Mouse (Mus musculus): ENCODE results near the gene Prkacb.
A peak's percentile ranks its signal among the peaks of the same experiment; 100 is the strongest.
"Not testable (repeated sequence)": the region's sequence is repeated elsewhere in the genome, so short reads cannot be mapped to it uniquely, and the experiment has no call there.

Gene Prkacb

GRCm38 (mm10) chr3:146778913-146779312, 33.9 kb downstream of the Prkacb start:
- peak; percentile 5 to 18 for DNase-seq (ENCODE audit: low read depth in 2 of 2, low spot score in 2 of 2)

- DNase-seq (ENCODE audit: low read depth in 2 of 2, low spot score in 2 of 2) = no peak
Observed at GRCm38 (mm10) chr3:146778451-146778850, 34.3 kb downstream of the Prkacb start.

GRCm38 (mm10) chr3:146776711-146777110, 36.1 kb downstream of the Prkacb start:
- DNase-seq (ENCODE audit: low read depth in 2 of 2, low spot score in 2 of 2) = no peak

GRCm38 (mm10) chr3:146770853-146771252, 41.9 kb downstream of the Prkacb start:
- no peak for DNase-seq (ENCODE audit: low read depth in 2 of 2, low spot score in 2 of 2)

GRCm38 (mm10) chr3:146769940-146770659, 42.7 kb downstream of the Prkacb start:
- DNase-seq (ENCODE audit: low read depth in 2 of 2, low spot score in 2 of 2) = no peak

GRCm38 (mm10) chr3:146769569-146769939, 43.2 kb downstream of the Prkacb start:
- no peak for DNase-seq (ENCODE audit: low read depth in 2 of 2, low spot score in 2 of 2)

- DNase-seq (ENCODE audit: low read depth in 2 of 2, low spot score in 2 of 2) = no peak
Observed at GRCm38 (mm10) chr3:146768921-146769320, 43.9 kb downstream of the Prkacb start.

GRCm38 (mm10) chr3:146768360-146768759, 44.4 kb downstream of the Prkacb start:
- no peak for DNase-seq (ENCODE audit: low read depth in 2 of 2, low spot score in 2 of 2)

GRCm38 (mm10) chr3:146766701-146767181, 46.0 kb downstream of the Prkacb start:
- no peak for DNase-seq (ENCODE audit: low read depth in 2 of 2, low spot score in 2 of 2)

- DNase-seq (ENCODE audit: low read depth in 2 of 2, low spot score in 2 of 2) = no peak
Observed at GRCm38 (mm10) chr3:146766071-146766605, 46.7 kb downstream of the Prkacb start.

- DNase-seq (ENCODE audit: low read depth in 2 of 2, low spot score in 2 of 2) = peak in 1 of 2 experiments; percentile 18
Observed at GRCm38 (mm10) chr3:146764871-146765529, 47.8 kb downstream of the Prkacb start.

GRCm38 (mm10) chr3:146763054-146763453, 49.7 kb downstream of the Prkacb start:
- DNase-seq (ENCODE audit: low read depth in 2 of 2, low spot score in 2 of 2) = not testable (repeated sequence)

- DNase-seq (ENCODE audit: low read depth in 2 of 2, low spot score in 2 of 2) = no peak
Observed at GRCm38 (mm10) chr3:146761276-146761675, 51.5 kb downstream of the Prkacb start.

- no peak for DNase-seq (ENCODE audit: low read depth in 2 of 2, low spot score in 2 of 2)
Observed at GRCm38 (mm10) chr3:146757970-146758960, 54.5 kb downstream of the Prkacb start.

- no peak for DNase-seq (ENCODE audit: low read depth in 2 of 2, low spot score in 2 of 2)
Observed at GRCm38 (mm10) chr3:146754270-146754669, 58.5 kb downstream of the Prkacb start.

GRCm38 (mm10) chr3:146741564-146742202, 71.1 kb downstream of the Prkacb start:
- no peak for DNase-seq (ENCODE audit: low read depth in 2 of 2, low spot score in 2 of 2)

- DNase-seq (ENCODE audit: low read depth in 2 of 2, low spot score in 2 of 2) = no peak
Observed at GRCm38 (mm10) chr3:146741158-146741557, 71.6 kb downstream of the Prkacb start.

- not testable (repeated sequence) for DNase-seq (ENCODE audit: low read depth in 2 of 2, low spot score in 2 of 2)
Observed at GRCm38 (mm10) chr3:146736186-146736585, 76.6 kb downstream of the Prkacb start.

GRCm38 (mm10) chr3:146735657-146736056, 77.1 kb downstream of the Prkacb start:
- no peak for DNase-seq (ENCODE audit: low read depth in 2 of 2, low spot score in 2 of 2)

GRCm38 (mm10) chr3:146734907-146735629, 77.7 kb downstream of the Prkacb start:
- no peak for DNase-seq (ENCODE audit: low read depth in 2 of 2, low spot score in 2 of 2)
